Mouse (Mus musculus): Measurements from ENCODE around the gene Gbf1. TPM values are rescaled to one million over a fixed set of nuclear protein-coding genes. Genes with fewer than 3 reads are reported as not detected.

The Gbf1 gene
- total RNA-seq, 2 experiments from 2014 or later: 50.2 to 50.5 TPM

GRCm38 (mm10) chr19:46312566-46312965, 160.3 kb downstream of the Gbf1 start:
- DNase-seq: peak in 1 of 2 experiments; percentile 1
- intact Hi-C loops (cut with DNase I): no loop called here

DNA sequence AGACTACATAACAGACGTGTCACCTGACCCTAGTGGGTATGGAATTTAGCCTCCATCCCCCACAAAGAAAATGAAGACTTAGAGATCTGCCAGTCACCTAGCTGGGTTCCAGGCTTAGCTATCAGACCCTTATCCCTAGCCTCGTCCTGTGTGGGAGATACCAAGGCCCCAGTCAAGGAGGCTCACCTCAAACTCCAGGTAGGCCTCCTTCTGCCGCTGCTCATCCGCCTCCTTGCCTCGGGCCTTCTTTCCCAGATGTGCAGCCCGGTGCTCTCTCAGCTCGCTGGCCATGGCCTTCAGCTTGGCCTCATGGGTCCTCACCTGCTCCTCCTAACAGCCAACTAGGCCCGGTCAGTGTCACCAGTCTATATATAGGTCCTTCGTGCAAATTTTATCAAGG, 160.8 kb downstream of the Gbf1 start:
- intact Hi-C loops (cut with DNase I): no loop called here

GRCm38 (mm10) chr19:46313591-46313990, 161.3 kb downstream of the Gbf1 start:
- intact Hi-C loops (cut with DNase I): no loop called here
- peak in 1 of 2 experiments; percentile 1 for DNase-seq

More for the DNA sequence above, 160.8 kb downstream of the Gbf1 start:
- DNase-seq: peak in 1 of 2 experiments; percentile 2

DNA sequence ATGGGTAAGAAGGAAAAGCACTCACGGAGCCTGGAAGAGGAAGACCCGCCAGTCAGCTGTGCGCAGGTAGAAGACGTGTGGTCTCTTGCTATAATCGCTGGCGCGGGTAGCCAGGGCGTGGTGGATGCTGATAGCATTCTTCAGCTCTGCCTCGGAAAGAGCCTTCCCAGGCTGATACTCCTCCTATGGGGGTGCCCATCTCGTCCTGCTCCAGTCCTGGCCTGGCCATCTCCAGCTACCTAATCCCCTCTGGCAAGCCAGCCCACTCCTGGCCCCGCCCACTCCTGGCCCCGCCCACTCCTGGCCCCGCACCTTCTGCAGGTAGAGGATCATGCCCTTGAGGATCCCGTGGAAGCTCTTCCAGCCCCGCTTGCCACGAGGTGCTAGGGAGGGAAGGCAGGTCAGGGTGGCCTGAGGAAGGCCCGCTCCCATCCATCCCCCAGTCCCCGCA, 161.9 kb downstream of the Gbf1 start:
- intact Hi-C loops (cut with DNase I): no loop called here
- DNase-seq: peak in 1 of 2 experiments; percentile 9

GRCm38 (mm10) chr19:46314872-46315742, 162.8 kb downstream of the Gbf1 start:
- intact Hi-C loops (cut with DNase I): no loop called here
- peak in 1 of 2 experiments; percentile 5 for DNase-seq

GRCm38 (mm10) chr19:46315752-46316610, 163.7 kb downstream of the Gbf1 start:
- peak in 1 of 2 experiments; percentile 3 for DNase-seq
- intact Hi-C loops (cut with DNase I): no loop called here

GRCm38 (mm10) chr19:46316846-46317545, 164.7 kb downstream of the Gbf1 start:
- intact Hi-C loops (cut with DNase I): no loop called here
- peak in 1 of 2 experiments; percentile 7 for DNase-seq

DNA sequence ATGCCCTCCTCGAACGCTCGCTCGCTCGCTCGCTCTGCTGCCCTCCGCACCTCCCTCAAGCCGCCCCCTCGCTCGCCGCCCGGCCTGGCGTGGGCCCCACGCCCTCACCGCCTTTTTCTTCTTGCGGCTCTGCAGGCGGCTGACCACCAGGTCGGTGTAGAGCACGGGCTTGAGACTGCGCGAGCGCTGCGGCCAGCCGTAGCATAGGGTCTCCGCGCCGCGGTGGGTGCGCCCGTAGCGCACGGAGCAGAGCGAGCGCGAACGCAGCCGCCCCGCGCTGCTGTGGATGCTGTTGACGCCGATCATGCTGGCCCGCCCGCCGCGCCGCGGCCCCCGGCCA, 165.2 kb downstream of the Gbf1 start:
- intact Hi-C loops (cut with DNase I): no loop called here
- DNase-seq: no peak

- intact Hi-C loops (cut with DNase I): no loop called here
- DNase-seq: peak; percentile 42 to 45
Measured at GRCm38 (mm10) chr19:46318031-46318471, 165.7 kb downstream of the Gbf1 start.

- intact Hi-C loops (cut with DNase I): no loop called here
- DNase-seq: peak; percentile 70 to 76
Measured at GRCm38 (mm10) chr19:46318586-46319378, 166.5 kb downstream of the Gbf1 start.

DNA sequence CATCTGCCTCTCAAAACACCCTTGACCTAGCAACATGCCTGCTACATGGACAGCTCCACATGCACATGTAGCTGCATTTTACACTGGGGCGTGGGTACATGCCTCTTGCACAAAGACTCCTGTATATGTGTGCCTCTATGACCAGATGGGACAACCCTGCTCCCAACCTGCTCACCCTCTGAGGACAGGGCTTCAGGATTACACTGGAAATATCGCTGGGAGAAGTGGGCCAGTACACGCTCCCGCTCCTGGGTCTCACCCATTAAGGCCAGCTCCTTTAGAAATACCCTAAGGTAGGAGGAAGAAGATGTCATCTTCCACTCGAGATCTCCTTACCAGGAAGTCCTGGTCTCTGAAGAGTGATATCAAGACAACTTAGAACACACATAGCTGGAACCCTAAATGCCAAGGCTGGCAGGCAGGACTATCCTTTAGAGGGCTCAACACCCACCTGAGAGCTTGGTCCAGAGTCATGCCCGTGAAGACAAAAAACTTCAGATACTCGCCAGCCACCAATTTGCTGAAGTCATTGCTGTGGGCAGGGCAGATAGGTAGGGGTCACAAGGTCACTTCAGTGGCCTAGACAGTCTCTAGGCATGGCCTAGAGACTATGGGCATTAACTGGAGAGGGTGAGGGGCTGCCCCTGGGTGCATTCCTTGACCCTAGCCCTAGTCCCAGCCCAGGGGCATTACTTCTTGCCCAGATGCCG, 167.9 kb downstream of the Gbf1 start:
- intact Hi-C loops (cut with DNase I): no loop called here

GRCm38 (mm10) chr19:46321101-46321943, 169.0 kb downstream of the Gbf1 start:
- intact Hi-C loops (cut with DNase I): no loop called here
- no peak for DNase-seq

More for the DNA sequence above, 167.9 kb downstream of the Gbf1 start:
- no peak for DNase-seq

DNA sequence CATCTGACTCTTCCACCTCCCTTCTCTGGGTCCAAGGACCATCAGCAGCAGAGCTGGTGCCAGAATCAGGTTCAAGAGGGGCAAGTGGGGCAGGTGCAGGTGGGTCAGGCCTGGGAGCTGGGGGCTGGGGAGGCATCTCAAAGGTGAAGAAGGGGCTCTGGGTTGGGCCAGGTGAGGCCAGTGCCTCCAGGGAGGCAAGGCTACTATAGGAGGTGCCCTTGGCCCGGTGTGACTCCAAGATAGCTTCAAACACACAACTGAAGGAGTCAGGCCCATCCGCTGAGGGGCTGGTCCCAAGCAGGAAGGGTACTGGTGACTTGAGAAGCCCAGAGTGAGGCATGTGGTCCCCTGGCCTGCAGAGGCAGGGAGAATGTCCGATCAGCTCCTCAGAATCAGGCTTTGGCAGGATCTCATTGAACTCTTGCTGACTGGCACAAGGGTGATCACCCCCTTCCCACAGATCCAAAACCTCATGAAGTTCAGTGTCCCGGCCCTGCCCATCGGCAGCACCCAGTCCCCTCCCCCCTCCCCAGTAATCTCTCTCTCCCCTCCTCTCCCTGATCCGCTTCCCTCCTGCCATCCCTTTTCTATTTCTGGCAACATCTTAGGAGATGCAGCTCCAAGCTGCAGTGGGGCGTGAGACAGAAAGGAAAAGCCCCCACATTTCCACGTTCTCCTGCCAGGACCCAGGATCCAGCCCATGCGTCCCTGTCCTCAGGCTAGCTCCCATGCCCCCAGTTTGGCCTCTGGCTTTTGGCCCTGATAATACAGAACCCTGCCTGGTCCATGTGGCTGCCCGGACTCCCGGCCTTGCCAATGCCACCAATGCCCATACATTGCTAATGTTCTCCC, 170.1 kb downstream of the Gbf1 start:
- DNase-seq: no peak
- intact Hi-C loops (cut with DNase I): no loop called here

- DNase-seq: no peak
- intact Hi-C loops (cut with DNase I): no loop called here
Measured at GRCm38 (mm10) chr19:46322996-46323572, 170.8 kb downstream of the Gbf1 start.

- no peak for DNase-seq
- intact Hi-C loops (cut with DNase I): no loop called here
Measured at GRCm38 (mm10) chr19:46323716-46324115, 171.4 kb downstream of the Gbf1 start.

DNA sequence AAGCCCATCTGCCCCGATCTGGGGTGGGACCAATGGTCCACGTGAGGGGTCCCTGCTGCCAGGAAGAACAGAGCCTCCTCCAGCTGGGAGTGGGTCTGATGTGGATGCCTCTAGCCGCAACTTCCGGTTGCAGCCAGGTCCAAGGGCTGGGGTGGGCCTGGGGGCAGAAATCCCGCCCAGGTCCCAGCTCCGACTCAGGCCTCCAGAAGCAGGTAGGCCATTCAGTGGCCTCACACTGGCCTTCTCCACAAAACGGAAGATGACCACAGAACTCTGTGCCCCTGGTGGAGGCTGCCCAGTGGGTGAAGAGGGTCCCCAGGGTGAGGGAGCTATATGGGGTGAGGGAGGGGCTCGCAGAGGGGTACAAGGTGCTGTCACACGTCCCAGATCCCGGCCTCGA, 172.1 kb downstream of the Gbf1 start:
- DNase-seq: no peak
- intact Hi-C loops (cut with DNase I): no loop called here

DNA sequence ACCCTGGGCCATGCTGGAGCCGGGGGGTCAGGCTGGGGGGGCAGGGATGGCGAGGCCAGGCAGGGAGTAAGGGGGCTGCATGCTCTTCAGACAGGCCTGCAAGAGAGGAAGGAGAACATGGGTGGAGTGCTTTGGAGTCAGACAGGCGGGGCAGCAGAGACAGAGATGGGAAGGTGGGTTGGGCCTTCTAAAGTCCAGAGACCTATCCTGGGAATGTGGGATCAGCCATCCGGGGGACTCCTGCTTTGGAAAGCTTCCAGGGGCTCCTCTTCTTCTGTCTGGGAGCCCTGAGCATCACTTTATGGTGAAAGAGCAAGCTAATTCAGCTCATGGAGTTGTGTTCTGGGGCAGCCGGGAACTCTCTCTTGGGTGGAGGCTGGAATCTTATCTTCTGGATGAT, 172.6 kb downstream of the Gbf1 start:
- intact Hi-C loops (cut with DNase I): no loop called here
- no peak for DNase-seq
